Mouse (Mus musculus) heart, postnatal 36 days (tissue): ENCODE measurements around the gene Gm10260. TPM values are rescaled to one million over a fixed set of nuclear protein-coding genes. Genes with fewer than 3 reads are reported as not detected.

Experiments
- DNase-seq, 2 experiments: peaks; one replicate each; pipeline ENCODE4 v3.0.0; 2021 to 2022
- intact Hi-C: fragments of 180-260 bp; cut with DNase I; formaldehyde crosslinking; loops from one replicate; pipeline ENCODE4 v1.15.1; 2025
- total RNA-seq, 2 experiments: library from RNA; stranded (reverse); gene quantifications; 2 replicates each; pipeline ENCODE4 v1.2.3; 2021

Gm10260 gene
- total RNA-seq, 2 experiments from 2014 or later: 106 to 108 TPM

- DNase-seq: peak; percentile 71 to 75
- intact Hi-C loops: loop anchor here (5.0 kb wide), 1 partner anchor 533 kb away; the partner anchor contains the start of gene Enc1
Observed at GRCm38 (mm10) chr13:97774740-97775425, 14.5 kb upstream of the Gm10260 start.

GRCm38 (mm10) chr13:97769205-97769604, 8.8 kb upstream of the Gm10260 start:
- no peak for DNase-seq
- intact Hi-C loops: no loop called here

- DNase-seq: no peak
- intact Hi-C loops: no loop called here
Observed at GRCm38 (mm10) chr13:97768803-97769202, 8.4 kb upstream of the Gm10260 start.

GRCm38 (mm10) chr13:97768046-97768682, 7.7 kb upstream of the Gm10260 start:
- DNase-seq: no peak
- intact Hi-C loops: no loop called here

GRCm38 (mm10) chr13:97766600-97766999, 6.2 kb upstream of the Gm10260 start:
- intact Hi-C loops: no loop called here

GRCm38 (mm10) chr13:97765913-97766312, 5.5 kb upstream of the Gm10260 start:
- intact Hi-C loops: no loop called here

More at GRCm38 (mm10) chr13:97766600-97766999, 6.2 kb upstream of the Gm10260 start:
- DNase-seq: no peak

GRCm38 (mm10) chr13:97764067-97764466, 3.6 kb upstream of the Gm10260 start:
- peak; percentile 37 to 39 for DNase-seq

More at GRCm38 (mm10) chr13:97765913-97766312, 5.5 kb upstream of the Gm10260 start:
- DNase-seq: no peak

GRCm38 (mm10) chr13:97763436-97763835, 3.0 kb upstream of the Gm10260 start:
- intact Hi-C loops: no loop called here
- DNase-seq: peak in 1 of 2 experiments; percentile 14

More at GRCm38 (mm10) chr13:97764067-97764466, 3.6 kb upstream of the Gm10260 start:
- intact Hi-C loops: no loop called here

GRCm38 (mm10) chr13:97762121-97762520, 1.7 kb upstream of the Gm10260 start:
- DNase-seq: no peak
- intact Hi-C loops: no loop called here

- DNase-seq: peak; percentile 30 to 43
- intact Hi-C loops: loop anchor here (5.0 to 10.0 kb wide), 2 partner anchors 180 to 522 kb away; no protein-coding TSS in a partner anchor
Observed at GRCm38 (mm10) chr13:97757033-97757432, 3.4 kb downstream of the Gm10260 start.

GRCm38 (mm10) chr13:97756091-97756490, 4.3 kb downstream of the Gm10260 start:
- no peak for DNase-seq
- intact Hi-C loops: loop anchor here (5.0 to 10.0 kb wide), 2 partner anchors 181 to 521 kb away; no protein-coding TSS in a partner anchor

GRCm38 (mm10) chr13:97750851-97751381, 9.5 kb downstream of the Gm10260 start:
- no peak for DNase-seq
- intact Hi-C loops: loop anchor here (10.0 kb wide), 1 partner anchor 516 kb away; no protein-coding TSS in a partner anchor

- intact Hi-C loops: no loop called here
- no peak for DNase-seq
Observed at GRCm38 (mm10) chr13:97747037-97747860, 13.2 kb downstream of the Gm10260 start.

- intact Hi-C loops: no loop called here
- no peak for DNase-seq
Observed at GRCm38 (mm10) chr13:97744669-97745068, 15.8 kb downstream of the Gm10260 start.

- intact Hi-C loops: no loop called here
- DNase-seq: no peak
Observed at GRCm38 (mm10) chr13:97744036-97744435, 16.4 kb downstream of the Gm10260 start.

GRCm38 (mm10) chr13:97743229-97743988, 17.0 kb downstream of the Gm10260 start:
- DNase-seq: no peak
- intact Hi-C loops: no loop called here

GRCm38 (mm10) chr13:97735931-97736330, 24.5 kb downstream of the Gm10260 start:
- no peak for DNase-seq
- intact Hi-C loops: no loop called here

GRCm38 (mm10) chr13:97734760-97735159, 25.7 kb downstream of the Gm10260 start:
- intact Hi-C loops: no loop called here
- no peak for DNase-seq

- DNase-seq: no peak
- intact Hi-C loops: no loop called here
Observed at GRCm38 (mm10) chr13:97725160-97725825, 35.1 kb downstream of the Gm10260 start.
